8 mouse cellular contexts compared by ENCODE assay signal in the genomic region with DNA sequence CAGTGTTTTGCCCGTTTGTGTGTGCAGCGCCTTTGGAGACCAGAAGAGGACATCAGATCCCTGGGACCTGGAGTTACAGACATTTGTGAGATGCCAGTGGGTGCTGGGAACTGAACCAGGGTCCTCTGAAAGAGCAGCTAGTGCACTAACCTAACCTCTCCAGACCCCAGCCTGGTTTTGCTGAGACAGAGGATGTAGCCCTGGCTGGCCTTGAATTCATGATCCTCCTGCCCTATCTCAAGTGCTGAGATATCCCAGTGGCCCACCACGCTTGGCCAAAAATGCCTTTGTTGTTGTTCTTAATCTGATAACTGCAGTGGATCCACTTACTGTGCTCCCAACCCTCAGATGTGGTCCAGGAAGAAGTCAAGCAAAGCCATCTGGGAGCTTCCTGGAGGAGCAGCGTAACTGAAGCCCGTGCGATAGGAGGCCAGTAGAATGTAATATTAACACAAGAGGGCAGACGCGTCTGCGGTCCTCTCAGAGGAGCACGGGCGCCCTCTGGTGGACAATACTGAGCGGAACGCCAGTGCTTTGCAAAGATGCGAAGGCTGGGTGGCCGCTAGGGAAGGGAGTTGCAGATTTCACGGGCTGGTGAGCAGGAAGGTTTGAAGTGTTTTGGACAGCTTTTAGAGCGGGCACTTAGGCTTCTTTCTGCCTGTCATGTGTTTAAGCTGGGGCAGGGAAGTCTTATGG.
A peak's percentile ranks its signal among the peaks of the same experiment; 100 is the strongest.
DNase-seq lines count a peak whose midpoint lies in the region; ATAC-seq lines count a peak whose summit lies in the region.

No protein-coding gene starts in this region.

- peak overlapping the region; percentile 38 for H3K4me2 ChIP-seq in embryonic facial prominence, embryonic 15.5 days (replicated peaks)
- H3K4me2 ChIP-seq in kidney, embryonic 14.5 days (replicated peaks; ENCODE audit: low read depth, low read length), result 0 out of 2 replicates have a peak overlapping the region, but pooled peaks have one; percentile 17
- H3K4me2 ChIP-seq in limb, embryonic 15.5 days, result no peak overlapping the region

- no peaks in the 10 kb centered on the region for H3K27me3 ChIP-seq in embryonic facial prominence, embryonic 15.5 days
- H3K27me3 ChIP-seq in heart, embryonic 10.5 days (ENCODE audit: insufficient read depth, poor library complexity, severe bottlenecking), result no peaks in the 10 kb centered on the region
- H3K27me3 ChIP-seq in kidney, embryonic 14.5 days (ENCODE audit: control insufficient read depth, insufficient read depth, low read length), result no peaks in the 10 kb centered on the region
- H3K27me3 ChIP-seq in limb, embryonic 15.5 days, result no peaks in the 10 kb centered on the region

- ATAC-seq in embryonic facial prominence, embryonic 15.5 days (ENCODE audit: insufficient number of reproducible peaks, low FRiP score, low TSS enrichment, low read depth), result peak; percentile 35; the same call in 1 of the 2 replicates
- peak; percentile 79 for ATAC-seq in kidney, embryonic 14.5 days (ENCODE audit: low FRiP score, low TSS enrichment)
- ATAC-seq in limb, embryonic 15.5 days (ENCODE audit: insufficient number of reproducible peaks, low FRiP score, low TSS enrichment, low read depth), result peak; percentile 36; the same call in 1 of the 2 replicates

- H3K27ac ChIP-seq in embryonic facial prominence, embryonic 15.5 days (replicated peaks), result no peak overlapping the region
- no peak overlapping the region for H3K27ac ChIP-seq in heart, embryonic 10.5 days
- no peak overlapping the region for H3K27ac ChIP-seq in kidney, embryonic 14.5 days (ENCODE audit: low read depth, low read length)
- no peak overlapping the region for H3K27ac ChIP-seq in limb, embryonic 15.5 days

- H3K4me1 ChIP-seq in embryonic facial prominence, embryonic 15.5 days, result 0 out of 2 replicates have a peak, but pooled peaks cover 8% of the 10 kb centered on the region
- H3K4me1 ChIP-seq in heart, embryonic 10.5 days, result peaks cover 11% of the 10 kb centered on the region
- H3K4me1 ChIP-seq in kidney, embryonic 14.5 days (ENCODE audit: control insufficient read depth, insufficient read depth, low read length), result no peaks in the 10 kb centered on the region
- H3K4me1 ChIP-seq in limb, embryonic 15.5 days, result 0 out of 2 replicates have a peak, but pooled peaks cover under 1% of the 10 kb centered on the region

- H3K9me3 ChIP-seq in embryonic facial prominence, embryonic 15.5 days (replicated peaks), result no peaks in the 10 kb centered on the region
- no peaks in the 10 kb centered on the region for H3K9me3 ChIP-seq in heart, embryonic 10.5 days
- H3K9me3 ChIP-seq in kidney, embryonic 14.5 days (ENCODE audit: control insufficient read depth, low read length), result peaks cover 5% of the 10 kb centered on the region
- H3K9me3 ChIP-seq in limb, embryonic 15.5 days, result no peaks in the 10 kb centered on the region

- 0 out of 2 replicates have a peak overlapping the region, but pooled peaks have one; percentile 17 for H3K4me3 ChIP-seq in embryonic facial prominence, embryonic 15.5 days (replicated peaks)
- H3K4me3 ChIP-seq in heart, embryonic 10.5 days, result no peak overlapping the region
- H3K4me3 ChIP-seq in kidney, embryonic 14.5 days (ENCODE audit: low read length), result no peak overlapping the region
- no peak overlapping the region for H3K4me3 ChIP-seq in limb, embryonic 15.5 days

- peak; percentile 90 for DNase-seq in 416B (ENCODE audit: low read depth)
- peak; percentile 84 to 86 for DNase-seq in adrenal gland, postnatal 4 days (ENCODE audit: low spot score in 2 of 2)
- peak; percentile 94 for DNase-seq in heart, embryonic 10.5 days (ENCODE audit: low spot score)
- peak; percentile 75 to 83 for DNase-seq in monocyte, adult 2 months (ENCODE audit: low read depth in 1 of 2, low spot score in 2 of 2)
- DNase-seq in spleen, postnatal 14 days (ENCODE audit: low spot score in 2 of 2), result peak; percentile 85 to 94

- WGBS in embryonic facial prominence, embryonic 15.5 days, result 17% methylated on average over 17 of the region's 17 CpGs
- WGBS in heart, embryonic 10.5 days, result 22% methylated on average over 17 of the region's 17 CpGs
- 18% methylated on average over 17 of the region's 17 CpGs for WGBS in kidney, embryonic 14.5 days
- 20% methylated on average over 17 of the region's 17 CpGs for WGBS in limb, embryonic 15.5 days

- H3K9ac ChIP-seq in embryonic facial prominence, embryonic 15.5 days, result no peak overlapping the region
- H3K9ac ChIP-seq in kidney, embryonic 14.5 days (ENCODE audit: low read depth, low read length), result no peak overlapping the region
- no peak overlapping the region for H3K9ac ChIP-seq in limb, embryonic 15.5 days

- H3K36me3 ChIP-seq in embryonic facial prominence, embryonic 15.5 days, result no peaks in the 10 kb centered on the region
- H3K36me3 ChIP-seq in heart, embryonic 10.5 days, result no peaks in the 10 kb centered on the region
- no peaks in the 10 kb centered on the region for H3K36me3 ChIP-seq in kidney, embryonic 14.5 days (ENCODE audit: control insufficient read depth, insufficient read depth, low read length)
- H3K36me3 ChIP-seq in limb, embryonic 15.5 days, result no peaks in the 10 kb centered on the region
